12 mouse cellular contexts compared by ENCODE assay signal in the genomic region with DNA sequence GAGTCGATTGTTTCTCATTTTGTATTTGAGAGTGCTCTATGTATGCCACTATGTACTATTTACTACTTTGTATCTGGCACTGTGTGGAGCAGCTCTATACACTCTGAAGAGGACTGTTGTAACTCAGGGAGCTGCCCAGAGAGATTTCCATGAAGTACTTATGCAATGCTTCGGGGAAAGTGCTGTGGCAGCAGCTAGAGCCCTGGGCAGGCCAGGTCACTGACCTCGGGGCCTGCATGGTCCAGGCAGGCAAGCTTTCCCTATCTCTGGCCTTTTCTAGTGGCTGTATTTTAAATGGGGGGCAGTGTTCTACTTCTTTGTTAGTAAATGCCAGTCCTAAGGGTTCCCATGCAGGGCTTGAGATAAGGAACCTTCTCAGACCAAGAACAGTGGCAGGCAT.
DNase-seq lines count a peak whose midpoint lies in the region; ATAC-seq lines count a peak whose summit lies in the region.
"Had no signal": no experiment of that assay in that cellular context is flagged by ENCODE, and none has a peak within 500 bp of the region (broad histone marks: within the 10 kb centered on the region; RNA-seq: fewer than 3 reads in every experiment).

No protein-coding gene starts in this region.

- H3K4me2 ChIP-seq in limb, embryonic 12.5 days, result 0 out of 2 replicates have a peak overlapping the region, but pooled peaks have one; percentile 23
- peak overlapping the region; percentile 50 for H3K4me2 ChIP-seq in limb, embryonic 13.5 days (replicated peaks)
- H3K4me2 ChIP-seq in stomach, embryonic 15.5 days, result peak overlapping the region; percentile 16; the same call in 1 of the 2 replicates
- no peak overlapping the region for H3K4me2 ChIP-seq in hindbrain, embryonic 11.5 days (replicated peaks; ENCODE audit: low read depth, low read length)
- H3K4me2 ChIP-seq: forebrain, embryonic 13.5 days; hindbrain, embryonic 14.5 days had no signal

- no peaks in the 10 kb centered on the region for H3K27me3 ChIP-seq in limb, embryonic 12.5 days
- H3K27me3 ChIP-seq in limb, embryonic 10.5 days (ENCODE audit: low read depth, poor library complexity, severe bottlenecking), result no peaks in the 10 kb centered on the region
- no peaks in the 10 kb centered on the region for H3K27me3 ChIP-seq in limb, embryonic 13.5 days
- no peaks in the 10 kb centered on the region for H3K27me3 ChIP-seq in stomach, embryonic 15.5 days (replicated peaks)
- no peaks in the 10 kb centered on the region for H3K27me3 ChIP-seq in hindbrain, embryonic 11.5 days (ENCODE audit: control insufficient read depth, insufficient read depth, low read length)
- H3K27me3 ChIP-seq: forebrain, embryonic 13.5 days had no signal

- 66% methylated on average over 3 of the region's 3 CpGs for WGBS in limb, embryonic 12.5 days
- WGBS in limb, embryonic 10.5 days, result 73% methylated on average over 3 of the region's 3 CpGs
- 68% methylated on average over 3 of the region's 3 CpGs for WGBS in limb, embryonic 13.5 days
- 63% methylated on average over 3 of the region's 3 CpGs for WGBS in stomach, embryonic 15.5 days
- WGBS in hindbrain, embryonic 11.5 days, result 71% methylated on average over 3 of the region's 3 CpGs

- 0 out of 2 replicates have a peak overlapping the region, but pooled peaks have one; percentile 6 for H3K4me3 ChIP-seq in limb, embryonic 12.5 days (replicated peaks)
- no peak overlapping the region for H3K4me3 ChIP-seq in limb, embryonic 10.5 days
- no peak overlapping the region; the same call in 1 of the 2 replicates for H3K4me3 ChIP-seq in limb, embryonic 13.5 days
- H3K4me3 ChIP-seq in stomach, embryonic 15.5 days (replicated peaks), result no peak overlapping the region; the same call in 1 of the 2 replicates
- no peak overlapping the region for H3K4me3 ChIP-seq in hindbrain, embryonic 11.5 days (ENCODE audit: low read depth, low read length)
- H3K4me3 ChIP-seq: forebrain, embryonic 13.5 days had no signal

- no peaks in the 10 kb centered on the region for H3K4me1 ChIP-seq in limb, embryonic 12.5 days (replicated peaks)
- no peaks in the 10 kb centered on the region for H3K4me1 ChIP-seq in limb, embryonic 10.5 days
- no peaks in the 10 kb centered on the region for H3K4me1 ChIP-seq in limb, embryonic 13.5 days
- no peaks in the 10 kb centered on the region for H3K4me1 ChIP-seq in stomach, embryonic 15.5 days
- no peaks in the 10 kb centered on the region for H3K4me1 ChIP-seq in hindbrain, embryonic 11.5 days (replicated peaks; ENCODE audit: control insufficient read depth, insufficient read depth, low read length)
- H3K4me1 ChIP-seq: forebrain, embryonic 13.5 days had no signal

- H3K9me3 ChIP-seq in limb, embryonic 12.5 days, result no peaks in the 10 kb centered on the region
- no peaks in the 10 kb centered on the region for H3K9me3 ChIP-seq in limb, embryonic 10.5 days (replicated peaks)
- no peaks in the 10 kb centered on the region for H3K9me3 ChIP-seq in limb, embryonic 13.5 days
- H3K9me3 ChIP-seq in stomach, embryonic 15.5 days, result no peaks in the 10 kb centered on the region
- no peaks in the 10 kb centered on the region for H3K9me3 ChIP-seq in hindbrain, embryonic 11.5 days (ENCODE audit: control insufficient read depth, low read length)
- H3K9me3 ChIP-seq: forebrain, embryonic 13.5 days had no signal

- peak; percentile 30 for DNase-seq in adrenal gland, adult 8-10 months
- DNase-seq in adrenal gland, postnatal 4 days (ENCODE audit: low spot score in 2 of 2), result no peak
- no peak for DNase-seq in limb, embryonic 10.5 days (ENCODE audit: low spot score)
- no peak for DNase-seq in left cerebral cortex, adult 18-20 months (ENCODE audit: low spot score in 2 of 2)
- no peak for DNase-seq in hindbrain, embryonic 11.5 days (ENCODE audit: low spot score)
- DNase-seq: cerebellum, adult 8-10 months; right cerebral cortex, postnatal 14 days had no signal

- ATAC-seq in limb, embryonic 12.5 days (ENCODE audit: insufficient number of reproducible peaks, insufficient read depth, low FRiP score, low TSS enrichment, low read depth), result no peak
- ATAC-seq in limb, embryonic 13.5 days (ENCODE audit: low FRiP score, low read depth), result no peak
- no peak for ATAC-seq in stomach, embryonic 15.5 days (ENCODE audit: insufficient read depth, low FRiP score, low read depth)
- ATAC-seq in hindbrain, embryonic 11.5 days (ENCODE audit: low FRiP score), result no peak
- ATAC-seq: forebrain, embryonic 13.5 days had no signal

- H3K36me3 ChIP-seq in limb, embryonic 12.5 days, result no peaks in the 10 kb centered on the region
- H3K36me3 ChIP-seq in limb, embryonic 10.5 days, result no peaks in the 10 kb centered on the region
- no peaks in the 10 kb centered on the region for H3K36me3 ChIP-seq in limb, embryonic 13.5 days
- no peaks in the 10 kb centered on the region for H3K36me3 ChIP-seq in stomach, embryonic 15.5 days
- no peaks in the 10 kb centered on the region for H3K36me3 ChIP-seq in hindbrain, embryonic 11.5 days (ENCODE audit: control insufficient read depth, insufficient read depth, low read length)

- H3K9ac ChIP-seq in limb, embryonic 12.5 days (replicated peaks), result no peak overlapping the region
- H3K9ac ChIP-seq in limb, embryonic 13.5 days, result 0 out of 2 replicates have a peak overlapping the region, but pooled peaks have one; percentile 39
- no peak overlapping the region for H3K9ac ChIP-seq in stomach, embryonic 15.5 days
- H3K9ac ChIP-seq in hindbrain, embryonic 11.5 days (ENCODE audit: low read depth, low read length), result no peak overlapping the region
- H3K9ac ChIP-seq: forebrain, embryonic 13.5 days; hindbrain, embryonic 14.5 days had no signal

- H3K27ac ChIP-seq in limb, embryonic 12.5 days, result no peak overlapping the region
- H3K27ac ChIP-seq in limb, embryonic 10.5 days, result no peak overlapping the region
- H3K27ac ChIP-seq in limb, embryonic 13.5 days, result no peak overlapping the region
- H3K27ac ChIP-seq in stomach, embryonic 15.5 days, result no peak overlapping the region
- no peak overlapping the region for H3K27ac ChIP-seq in hindbrain, embryonic 11.5 days (ENCODE audit: low read depth, low read length)
- H3K27ac ChIP-seq: forebrain, embryonic 13.5 days; hindbrain, embryonic 14.5 days had no signal
